8 mouse cellular contexts compared by ENCODE assay signal in genomic region chr5:115631505-115632357, GRCm38 (mm10). TPM values are rescaled to one million over a fixed set of nuclear protein-coding genes. Genes with fewer than 3 reads are reported as not detected.
DNase-seq lines count a peak whose midpoint lies in the region; ATAC-seq lines count a peak whose summit lies in the region.

Gene Rab35 (plus strand): TSS chr5:115631908.

- peaks cover 25% of the 10 kb centered on the region for H3K4me1 ChIP-seq in hindbrain, embryonic 16.5 days (ENCODE audit: control insufficient read depth, insufficient read depth, low read depth, low read length)

- peak within 1 kb of the TSS; percentile 93 for H3K4me3 ChIP-seq in hindbrain, embryonic 16.5 days (ENCODE audit: low read length)
- H3K4me3 ChIP-seq in macrophage (ENCODE audit: inconsistent target), result peak within 1 kb of the TSS; percentile 88

- peak; percentile 96 for DNase-seq in T-cell, adult 2 months (ENCODE audit: low spot score)
- DNase-seq in cerebellum, postnatal 36 days, result peak; percentile 89 to 95
- peak; percentile 93 for DNase-seq in gastrocnemius, adult 18-20 months (ENCODE audit: low spot score)
- peak; percentile 90 to 93 for DNase-seq in left cerebral cortex, adult 18-20 months (ENCODE audit: low spot score in 2 of 2)
- DNase-seq in right cerebral cortex, adult 18-20 months, result peak; percentile 92
- DNase-seq in urinary bladder, postnatal 10 days (ENCODE audit: low spot score), result peak; percentile 81

- ATAC-seq in hindbrain, embryonic 16.5 days, result peak; percentile 90

- peaks cover 53% of the 10 kb centered on the region for H3K79me2 ChIP-seq in macrophage (ENCODE audit: inconsistent target)

- peak within 1 kb of the TSS; percentile 92 for H3K27ac ChIP-seq in hindbrain, embryonic 16.5 days (ENCODE audit: low read depth, low read length)
- peak within 1 kb of the TSS; percentile 54 for H3K27ac ChIP-seq in macrophage

- H3K36me3 ChIP-seq in hindbrain, embryonic 16.5 days (ENCODE audit: control insufficient read depth, insufficient read depth, low read length), result no peaks in the 10 kb centered on the region
- no peaks in the 10 kb centered on the region for H3K36me3 ChIP-seq in macrophage (ENCODE audit: inconsistent target)

- H3K9me3 ChIP-seq in hindbrain, embryonic 16.5 days (ENCODE audit: control insufficient read depth, low read length), result no peaks in the 10 kb centered on the region

- under 1% methylated on average over 58 of the region's 125 CpGs for WGBS in hindbrain, embryonic 16.5 days
- 1% methylated on average over 101 of the region's 125 CpGs for WGBS in macrophage (ENCODE audit: missing documents)

- H3K4me2 ChIP-seq in hindbrain, embryonic 16.5 days (ENCODE audit: low read length), result peak within 1 kb of the TSS; percentile 82

- H3K9ac ChIP-seq in hindbrain, embryonic 16.5 days (ENCODE audit: low read depth, low read length), result peak within 1 kb of the TSS; percentile 92

- no peaks in the 10 kb centered on the region for H3K27me3 ChIP-seq in hindbrain, embryonic 16.5 days (replicated peaks; ENCODE audit: control insufficient read depth, insufficient read depth, low read length)

RNA-seq across cellular contexts. Expression of gene Rab35, which starts in this region (rescaled TPM):
- total RNA-seq in gastrocnemius, adult 18-20 months (2021), result 10 to 100 TPM; 37.3 to 43.7 TPM
- polyA plus RNA-seq in hindbrain, embryonic 16.5 days (2015; fragmentation: Nextera tagmentation; extraction: Ambion mirVana), result 8.3 and 14.6 TPM in 2 replicates
- 100 to 1,000 TPM; 108 TPM for total RNA-seq in left cerebral cortex, adult 18-20 months (2021)
- total RNA-seq in macrophage (2018; cell fraction: chromatin; rRNA removed), result 10 to 100 TPM; 22.0 to 59.6 (median 36.4) TPM
- total RNA-seq in macrophage (2018; cell fraction: cytosol; rRNA removed), result 10 to 100 TPM; 50.4 to 74.7 (median 61.7) TPM
- total RNA-seq in macrophage (2018; cell fraction: nucleus; rRNA removed), result 10 to 100 TPM; 32.4 to 71.4 (median 47.8) TPM
- polyA plus RNA-seq in macrophage (2018), result 53.2 to 67.5 TPM (median 59.0 TPM) in 3 replicates

Comparison
In these comparisons a context has a peak if more than half of its experiments do, and no peak if none do; other contexts are left out.
1. Peak in every context shown above with its lines: DNase-seq, ATAC-seq, H3K4me3 ChIP-seq and H3K27ac ChIP-seq.